Mouse (Mus musculus) heart, adult 2 months (tissue): Measurements from ENCODE around the gene Tfpi. TPM values are rescaled to one million over a fixed set of nuclear protein-coding genes. Genes with fewer than 3 reads are reported as not detected.

Experiments used
- DNase-seq, 2 experiments: peaks; one replicate each; pipeline ENCODE4 v3.0.0; 2021
- H3K27ac ChIP-seq: fragments of 200-600 bp; 2 replicates; pipeline ENCODE4 v1.8.1; 2022
- H3K27me3 ChIP-seq: fragments of 200-500 bp; 2 replicates; pipeline ENCODE4 v1.6.1; 2012; ENCODE audit warnings: mild to moderate bottlenecking, low read length, inconsistent platforms, mixed read lengths; ENCODE audit not compliant: control insufficient read depth, insufficient read depth
- H3K36me3 ChIP-seq: fragments of 200-500 bp; 2 replicates; pipeline ENCODE4 v1.6.1; 2012; ENCODE audit warnings: low read length, inconsistent platforms; ENCODE audit not compliant: control insufficient read depth, insufficient read depth
- H3K4me1 ChIP-seq: fragments of 200-500 bp; 2 replicates; pipeline ENCODE4 v1.6.1; 2011; ENCODE audit warnings: low read length; ENCODE audit not compliant: control insufficient read depth, insufficient read depth
- H3K4me3 ChIP-seq: fragments of 200-600 bp; 2 replicates; pipeline ENCODE4 v1.8.1; 2022
- H3K79me2 ChIP-seq: fragments of 200-500 bp; replicated peaks from 2 replicates; pipeline ENCODE4 v1.6.1; 2012; ENCODE audit warnings: mild to moderate bottlenecking, inconsistent platforms, low read length, moderate library complexity, mixed read lengths; ENCODE audit not compliant: control insufficient read depth, insufficient read depth
- H3K9ac ChIP-seq: fragments of 200-500 bp; 2 replicates; pipeline ENCODE4 v1.6.1; 2012; ENCODE audit warnings: low read depth, mild to moderate bottlenecking, control low read depth, inconsistent platforms, low read length, mixed read lengths
- CTCF ChIP-seq: fragments of 200-600 bp; IDR thresholded peaks from 2 replicates; pipeline ENCODE4 v1.8.1; 2022; ENCODE audit warnings: antibody characterized with exemption, mild to moderate bottlenecking, moderate library complexity
- EP300 ChIP-seq: fragments of 200-500 bp; IDR thresholded peaks from 2 replicates; pipeline ENCODE4 v1.6.1; 2011; ENCODE audit warnings: low read depth, low read length, control low read depth; ENCODE audit not compliant: insufficient read depth
- POLR2A ChIP-seq: fragments of 200-500 bp; IDR thresholded peaks from 2 replicates; pipeline ENCODE4 v1.6.1; 2011; ENCODE audit warnings: mild to moderate bottlenecking, low read depth, low read length, control low read depth; ENCODE audit not compliant: insufficient read depth
- WGBS: fragments of 180-500 bp; shearing (Covaris S2); methylation state at CpG from one replicate; pipeline ENCODE4 v1.1.7; 2018; 5-methylcytosine and 5-hydroxymethylcytosine counted together
- intact Hi-C: fragments of 180-260 bp; cut with DNase I; formaldehyde crosslinking; loops from one replicate; pipeline ENCODE4 v1.15.1; 2025
- long read RNA-seq: library from polyadenylated mRNA; stranded (forward); transcript quantifications from one replicate; pipeline ENCODE4 v2.0.0, GENCODE M21; 2021
- polyA plus RNA-seq: library from polyadenylated mRNA; depleted of rRNA; stranded (reverse); fragments of >200 nt; gene quantifications from 2 replicates; pipeline ENCODE4 v1.2.3, GENCODE M21; 2012; rRNA removed
- total RNA-seq, 2 experiments: library from RNA; stranded (reverse); gene quantifications; 2 replicates each; pipeline ENCODE4 v1.2.3; 2021

Gene Tfpi
- total RNA-seq, result 10 to 100 TPM; 54.1 to 56.9 TPM
- polyA plus RNA-seq, result 19.9 and 56.8 TPM in 2 replicates
- long read RNA-seq, transcript Tfpi-204 (8 exons, 3,614 nt), result major isoform, 17 of 75 reads
- long read RNA-seq, partial matches to known transcripts, result 4 of 75 reads
- long read RNA-seq, other reads (novel, unspliced or antisense), result 50 of 75 reads

DNA sequence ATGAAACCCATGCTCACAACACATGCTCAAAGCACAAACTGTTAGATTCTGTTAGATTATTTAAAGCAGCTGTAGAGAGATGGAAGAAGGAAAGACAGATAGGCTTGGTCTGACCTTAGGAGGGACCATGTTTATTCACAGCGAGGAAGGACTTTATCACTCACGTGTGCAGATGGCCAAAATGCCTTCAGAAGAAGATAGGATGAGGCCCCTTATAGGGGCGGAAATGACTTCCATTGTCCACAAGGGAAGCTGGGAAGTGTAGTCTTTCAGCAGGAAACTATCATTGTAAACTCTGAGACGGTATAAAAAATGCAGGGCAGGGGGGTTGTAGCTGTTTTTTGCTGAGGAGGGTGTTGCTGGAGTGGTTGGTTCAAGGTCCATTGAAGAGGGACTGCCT, at the start of gene Tfpi:
Gene Tfpi, minus strand, starts transcription at position 199 of the 400 bp plus-strand sequence.
- DNase-seq, result peak in 1 of 2 experiments; percentile 31
- WGBS, result 14% methylated on average over 4 of the region's 4 CpGs
- intact Hi-C loops, result no loop called here
- H3K4me1 ChIP-seq, result peaks cover 12% of the 10 kb centered on the region
- peaks cover 13% of the 10 kb centered on the region for H3K36me3 ChIP-seq
- peak within 1 kb of the TSS; percentile 64 for H3K9ac ChIP-seq
- H3K79me2 ChIP-seq, result no peaks in the 10 kb centered on the region
- peak; percentile 44 for TF ChIP-seq CTCF
- peak; percentile 65; the same call in 1 of the 2 replicates for TF ChIP-seq POLR2A
- no peak for TF ChIP-seq EP300
- no peaks in the 10 kb centered on the region for H3K27me3 ChIP-seq
- H3K27ac ChIP-seq, result peak within 1 kb of the TSS; percentile 75
- H3K4me3 ChIP-seq, result peak within 1 kb of the TSS; percentile 51

DNA sequence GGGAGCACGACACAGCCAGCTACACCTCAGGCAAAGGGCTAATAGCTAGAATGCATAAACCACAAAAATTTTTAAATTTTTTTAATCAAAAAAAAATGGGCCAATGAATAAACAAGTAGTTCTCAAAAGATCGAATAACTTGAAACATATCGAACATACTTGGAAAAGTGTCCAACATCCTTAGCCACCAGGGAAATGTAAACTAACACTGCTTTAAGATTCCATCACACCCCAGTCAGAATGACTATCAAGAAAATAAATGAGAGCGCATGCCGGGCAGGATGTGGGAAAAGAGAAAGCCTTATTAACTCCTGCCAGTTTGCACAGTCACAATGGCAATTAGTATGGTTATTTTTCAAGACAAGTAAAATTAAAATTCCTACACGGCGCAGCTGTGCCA, 49.6 kb upstream of the Tfpi start:
- 74% methylated on average over 7 of the region's 7 CpGs for WGBS

DNA sequence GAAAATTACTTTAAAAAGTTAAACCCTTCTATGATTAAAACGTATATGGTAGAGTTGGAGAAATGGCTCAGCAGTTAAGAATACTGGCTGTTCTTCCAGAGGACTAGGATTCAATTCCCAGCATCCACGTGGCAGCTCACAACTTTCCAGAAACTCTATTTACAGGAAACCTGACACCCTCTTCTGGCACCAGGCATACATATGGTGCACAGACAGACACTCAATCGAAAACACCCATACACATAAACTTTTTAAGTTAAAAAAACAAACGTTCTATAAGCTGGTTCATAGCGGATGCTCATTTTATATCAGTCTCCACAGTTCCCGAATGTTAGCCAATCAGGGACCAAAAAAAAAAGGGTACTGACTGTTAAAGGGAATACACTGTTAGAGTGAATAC, 49.2 kb upstream of the Tfpi start:
- H3K27ac ChIP-seq, result no peak overlapping the region
- H3K4me3 ChIP-seq, result no peak overlapping the region
- H3K36me3 ChIP-seq, result no peaks in the 10 kb centered on the region
- no peak overlapping the region for H3K9ac ChIP-seq
- H3K27me3 ChIP-seq, result no peaks in the 10 kb centered on the region
- WGBS, result 81% methylated on average over 6 of the region's 6 CpGs
- intact Hi-C loops, result no loop called here
- H3K4me1 ChIP-seq, result no peaks in the 10 kb centered on the region
- DNase-seq, result no peak
- no peak for TF ChIP-seq CTCF
- TF ChIP-seq POLR2A, result no peak
- TF ChIP-seq EP300, result no peak
- H3K79me2 ChIP-seq, result no peaks in the 10 kb centered on the region

More for the DNA sequence above, 49.6 kb upstream of the Tfpi start:
- Histone ChIP-seq H3K79me2 (no peaks in the 10 kb centered on the region), H3K27ac (no peak overlapping the region), H3K4me3 (no peak overlapping the region), H3K27me3 (no peaks in the 10 kb centered on the region), H3K9ac (no peak overlapping the region), H3K4me1 (no peaks in the 10 kb centered on the region), H3K36me3 (no peaks in the 10 kb centered on the region)
- DNase-seq, result no peak
- TF ChIP-seq CTCF (no peak), POLR2A (no peak), EP300 (no peak)
- intact Hi-C loops, result no loop called here

DNA sequence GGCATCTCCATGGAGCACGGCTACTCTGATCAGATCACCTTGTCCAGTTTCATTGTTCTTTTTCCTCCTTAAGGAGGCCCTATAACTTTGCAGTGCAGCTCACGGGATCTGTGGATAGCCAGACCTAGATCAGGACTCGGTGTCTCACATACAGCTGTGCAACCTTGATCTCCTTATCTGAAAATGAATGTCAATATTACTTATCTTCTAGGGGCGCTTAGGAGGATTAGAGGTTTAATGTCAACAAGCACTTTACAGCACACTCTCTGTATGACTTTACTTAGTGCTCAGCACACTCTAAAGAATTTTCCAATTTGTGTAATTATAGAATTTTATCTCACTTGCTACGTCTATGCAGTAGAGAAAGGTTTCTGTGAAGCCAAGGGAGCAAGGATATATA, 48.5 kb upstream of the Tfpi start:
- Histone ChIP-seq H3K4me3 (no peak overlapping the region), H3K27me3 (no peaks in the 10 kb centered on the region), H3K79me2 (no peaks in the 10 kb centered on the region), H3K27ac (no peak overlapping the region), H3K36me3 (no peaks in the 10 kb centered on the region; the same call in 1 of the 2 replicates), H3K4me1 (no peaks in the 10 kb centered on the region; the same call in 1 of the 2 replicates), H3K9ac (no peak overlapping the region)
- no peak for DNase-seq
- intact Hi-C loops, result no loop called here
- TF ChIP-seq POLR2A, result no peak
- no peak for TF ChIP-seq EP300
- TF ChIP-seq CTCF, result no peak
- 67% methylated on average over 5 of the region's 5 CpGs for WGBS

DNA sequence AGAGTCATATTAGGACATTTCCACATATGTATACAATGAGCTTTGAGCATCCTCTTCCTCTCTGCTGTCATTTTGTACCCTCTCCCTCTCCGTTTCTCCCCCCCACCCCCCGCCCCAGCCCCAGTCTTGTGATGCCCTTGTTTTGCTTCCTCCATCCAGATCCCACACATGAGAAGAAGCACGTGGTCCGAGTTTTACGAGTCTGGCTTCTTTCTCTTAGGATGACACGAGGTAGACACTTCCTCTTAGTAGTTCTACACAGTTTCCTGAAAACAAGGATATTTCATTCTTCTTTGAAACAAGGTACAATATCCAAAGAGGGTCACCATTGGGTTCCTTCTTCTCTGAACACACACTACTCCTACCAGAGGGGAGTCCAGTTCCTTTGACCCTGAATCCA, 47.4 kb upstream of the Tfpi start:
- DNase-seq, result no peak
- peaks cover 1% of the 10 kb centered on the region for H3K36me3 ChIP-seq
- no peak overlapping the region for H3K27ac ChIP-seq
- H3K4me3 ChIP-seq, result no peak overlapping the region
- no peak for TF ChIP-seq POLR2A
- no peak for TF ChIP-seq CTCF
- TF ChIP-seq EP300, result no peak
- no peaks in the 10 kb centered on the region for H3K79me2 ChIP-seq
- intact Hi-C loops, result no loop called here
- H3K4me1 ChIP-seq, result peaks cover 6% of the 10 kb centered on the region
- 61% methylated on average over 6 of the region's 6 CpGs for WGBS
- no peaks in the 10 kb centered on the region for H3K27me3 ChIP-seq
- no peak overlapping the region for H3K9ac ChIP-seq

DNA sequence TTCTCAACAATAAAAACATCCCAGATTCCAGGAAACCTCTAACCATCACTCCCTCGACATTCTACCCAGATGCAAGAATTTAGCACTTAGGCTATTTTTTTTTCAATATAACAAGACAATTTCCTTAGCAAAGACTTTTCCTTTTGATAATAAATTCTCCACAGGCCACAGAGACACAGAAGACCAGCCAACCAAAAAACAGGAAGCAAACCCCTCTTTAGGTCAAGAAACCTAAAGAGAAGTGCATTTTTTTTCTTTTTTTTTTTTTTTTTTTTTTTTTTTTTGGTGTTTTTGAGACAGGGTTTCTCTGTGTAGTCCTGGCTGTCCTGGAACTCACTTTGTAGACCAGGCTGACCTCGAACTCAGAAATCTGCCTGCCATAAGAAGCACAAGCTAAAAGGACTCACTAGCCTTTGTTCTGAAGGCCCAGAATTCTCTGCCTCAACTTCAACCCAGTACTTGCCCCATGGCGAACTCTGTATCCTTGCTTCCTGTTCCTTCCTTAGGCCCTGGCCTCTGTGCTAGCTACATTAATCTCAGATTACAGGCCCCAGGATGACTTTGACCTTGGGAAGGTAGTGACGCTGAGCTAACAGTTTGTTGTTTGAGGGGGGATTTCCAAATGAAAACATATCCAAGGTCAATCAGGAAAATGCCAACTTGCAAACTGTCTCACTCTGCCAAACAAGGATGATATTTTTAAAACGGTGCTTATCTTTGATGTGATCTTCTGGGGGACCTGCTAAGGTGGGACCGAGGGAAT, 46.7 kb upstream of the Tfpi start:
- no peak for DNase-seq
- Histone ChIP-seq H3K9ac (no peak overlapping the region), H3K79me2 (no peaks in the 10 kb centered on the region), H3K36me3 (peaks cover 4% of the 10 kb centered on the region), H3K27ac (no peak overlapping the region), H3K27me3 (no peaks in the 10 kb centered on the region), H3K4me1 (peaks cover 6% of the 10 kb centered on the region), H3K4me3 (no peak overlapping the region)
- intact Hi-C loops, result no loop called here
- TF ChIP-seq CTCF, result no peak
- TF ChIP-seq EP300, result no peak
- TF ChIP-seq POLR2A, result no peak
- WGBS, result 52% methylated on average over 6 of the region's 6 CpGs
